Mouse (Mus musculus) large intestine, adult 2 months (tissue): ENCODE data around the gene Pfn1. TPM values are rescaled to one million over a fixed set of nuclear protein-coding genes. Genes with fewer than 3 reads are reported as not detected.
A peak's percentile ranks its signal among the peaks of the same experiment; 100 is the strongest.

Source experiments
- DNase-seq: peaks from one replicate; pipeline ENCODE4 v3.0.0-alpha.2; 2012; ENCODE audit warnings: low read depth, low spot score
- WGBS: fragments of 180-500 bp; shearing (Covaris S2); methylation state at CpG from one replicate; pipeline ENCODE4 v1.1.7; 2018; 5-methylcytosine and 5-hydroxymethylcytosine counted together
- polyA plus RNA-seq: library from polyadenylated mRNA; depleted of rRNA; stranded (reverse); fragments of >200 nt; gene quantifications from 2 replicates; pipeline ENCODE4 v1.2.3, GENCODE M21; 2012; rRNA removed

Gene Pfn1
- polyA plus RNA-seq, 1 experiment: 2,199 TPM

DNA sequence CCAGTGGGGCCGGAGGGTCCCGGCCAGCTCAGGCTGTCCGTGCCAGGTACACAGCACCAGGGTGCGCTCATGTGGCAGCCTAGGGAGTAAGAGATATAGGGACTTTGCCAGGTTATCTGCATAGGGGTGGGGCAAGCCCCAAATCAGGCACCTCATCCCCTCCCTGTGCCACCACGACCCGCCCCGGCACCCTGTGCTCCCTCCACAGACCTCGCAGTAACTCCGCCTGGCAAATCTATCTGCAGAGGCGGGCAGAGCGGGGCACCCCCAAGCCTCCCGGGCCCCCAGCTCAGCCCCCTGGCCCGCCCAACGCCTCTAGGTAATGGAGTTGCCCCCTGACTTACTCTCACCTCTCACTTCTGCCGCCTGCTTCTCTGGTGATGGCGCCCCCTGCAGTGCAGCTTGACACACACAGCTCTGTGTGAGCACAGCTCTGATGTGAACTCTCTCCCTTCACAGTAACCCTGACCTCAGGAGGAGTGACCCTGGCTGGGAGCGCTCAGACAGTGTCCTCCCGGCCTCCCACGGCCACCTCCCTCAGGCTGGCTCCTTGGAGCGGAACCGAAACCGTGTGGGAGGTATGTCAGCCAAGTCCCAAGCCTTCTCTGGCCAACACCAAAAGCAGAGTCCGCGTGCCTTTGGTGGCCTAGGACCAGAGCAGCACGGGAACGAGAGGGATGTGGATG is 45.9 kb downstream of the Pfn1 start:
- no peak for DNase-seq
- 94% methylated on average over 26 of the region's 26 CpGs for WGBS

- DNase-seq: no peak
- 84% methylated on average over 9 of the region's 9 CpGs for WGBS
Observed at GRCm38 (mm10) chr11:70607611-70608010, 46.8 kb downstream of the Pfn1 start.

DNA sequence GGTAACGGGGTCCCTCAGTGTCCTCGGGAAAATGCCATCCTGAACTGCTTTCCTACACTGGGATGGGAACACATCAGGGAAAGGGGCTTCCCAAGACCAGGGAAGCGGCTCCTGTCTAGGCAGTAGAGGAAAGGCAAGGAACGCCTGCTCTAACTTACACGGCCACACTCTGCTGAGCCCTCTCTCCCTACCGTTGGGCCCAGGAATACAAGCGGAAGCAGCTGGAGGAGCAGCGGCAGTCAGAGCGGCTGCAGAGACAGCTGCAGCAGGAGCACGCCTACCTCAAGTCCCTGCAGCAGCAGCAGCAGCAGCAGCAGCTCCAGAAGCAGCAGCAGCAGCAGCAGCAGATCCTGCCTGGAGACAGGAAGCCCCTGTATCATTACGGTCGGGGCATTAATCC is 47.7 kb downstream of the Pfn1 start:
- no peak for DNase-seq
- 91% methylated on average over 12 of the region's 12 CpGs for WGBS

GRCm38 (mm10) chr11:70605024-70605566 is 49.3 kb downstream of the Pfn1 start:
- DNase-seq: peak; percentile 57
- WGBS: 62% methylated on average over 14 of the region's 14 CpGs

Other genes starting within 250 kb of the Pfn1 start
- 11.9 and 12.4 TPM in 2 replicates for gene Pelp1, start 244.6 kb downstream of the Pfn1 start, polyA plus RNA-seq
- gene Arrb2, start 222.0 kb downstream of the Pfn1 start, polyA plus RNA-seq: 31.7 and 36.2 TPM in 2 replicates
- gene Med11, start 202.7 kb downstream of the Pfn1 start, polyA plus RNA-seq: 28.0 and 31.7 TPM in 2 replicates
- 4.6 and 5.0 TPM in 2 replicates for gene Zmynd15, start 195.2 kb downstream of the Pfn1 start, polyA plus RNA-seq
- 31.8 and 40.5 TPM in 2 replicates for gene Cxcl16, start 194.7 kb downstream of the Pfn1 start, polyA plus RNA-seq
- 168 and 625 TPM in 2 replicates for gene Tm4sf5, start 149.4 kb downstream of the Pfn1 start, polyA plus RNA-seq
- 0.19 TPM in 1 of 2 replicates, not detected in the other for gene Vmo1, start 140.0 kb downstream of the Pfn1 start, polyA plus RNA-seq
- 0.98 and 4.7 TPM in 2 replicates for gene Gltpd2, start 135.4 kb downstream of the Pfn1 start, polyA plus RNA-seq
- gene Psmb6, start 129.3 kb downstream of the Pfn1 start, polyA plus RNA-seq: 394 and 397 TPM in 2 replicates
- not detected in 2 replicates for gene Gm40193, start 121.7 kb downstream of the Pfn1 start, polyA plus RNA-seq
- gene Pld2, start 114.6 kb downstream of the Pfn1 start, polyA plus RNA-seq: 15.4 and 30.5 TPM in 2 replicates
- 41.3 and 75.5 TPM in 2 replicates for gene Mink1, start 91.8 kb downstream of the Pfn1 start, polyA plus RNA-seq
- not detected in 2 replicates for gene 4930544D05Rik, start 38.8 kb downstream of the Pfn1 start, polyA plus RNA-seq
- gene Chrne, start 35.4 kb downstream of the Pfn1 start, polyA plus RNA-seq: 0.07 and 0.15 TPM in 2 replicates
- 0.04 TPM in 1 of 2 replicates, not detected in the other for gene Gp1ba, start 15.5 kb downstream of the Pfn1 start, polyA plus RNA-seq
- 76.9 and 101 TPM in 2 replicates for gene Rnf167, start 7.4 kb downstream of the Pfn1 start, polyA plus RNA-seq
- 118 and 151 TPM in 2 replicates for gene Slc25a11, start 7.2 kb downstream of the Pfn1 start, polyA plus RNA-seq
- gene Eno3, start 2.6 kb upstream of the Pfn1 start, polyA plus RNA-seq: 19.9 and 31.2 TPM in 2 replicates
- gene Spag7, start 14.8 kb upstream of the Pfn1 start, polyA plus RNA-seq: 35.9 and 39.8 TPM in 2 replicates
- gene Camta2, start 33.5 kb upstream of the Pfn1 start, polyA plus RNA-seq: 48.8 and 53.2 TPM in 2 replicates
- 0.95 and 0.99 TPM in 2 replicates for gene Inca1, start 45.5 kb upstream of the Pfn1 start, polyA plus RNA-seq
- 62.0 and 74.5 TPM in 2 replicates for gene Kif1c, start 45.9 kb upstream of the Pfn1 start, polyA plus RNA-seq
- gene Zfp3, start 109.6 kb upstream of the Pfn1 start, polyA plus RNA-seq: 0.92 and 1.9 TPM in 2 replicates
- gene Scimp, start 157.9 kb upstream of the Pfn1 start, polyA plus RNA-seq: 2.0 and 3.8 TPM in 2 replicates
- gene Rabep1, start 190.1 kb upstream of the Pfn1 start, polyA plus RNA-seq: 1.9 and 2.3 TPM in 2 replicates